Mouse (Mus musculus) intestine, embryonic 14.5 days (tissue): Measurements from ENCODE around the gene Atat1. TPM values are rescaled to one million over a fixed set of nuclear protein-coding genes. Genes with fewer than 3 reads are reported as not detected.

Source experiments
- microRNA counts: library from miRNA; unstranded; fragments of <30 nt; microRNA quantifications from one replicate; lab custom pipeline; 2016
- microRNA-seq: library from miRNA; unstranded; fragments of <30 nt; microRNA quantifications from one replicate; pipeline ENCODE4, GENCODE M21; 2016
- polyA plus RNA-seq: library from polyadenylated mRNA; unstranded; fragments of >200 nt; fragmentation: Nextera tagmentation; extraction: Ambion mirVana; gene quantifications from 2 replicates; pipeline ENCODE4 v1.2.1, GENCODE M21; 2014

The Atat1 gene
- polyA plus RNA-seq, 1 experiment from 2014 or later, result 68.5 TPM

MicroRNAs encoded within 50 kb of the gene (microRNA counts, 519-probe panel; counts per million panel counts)
- not detected for microRNA mmu-miR-1894-3p (lab: Ali Mortazavi, UCI)
- not detected for microRNA mmu-miR-1894-5p (lab: Ali Mortazavi, UCI)

Small RNAs within 50 kb of the gene (microRNA-seq; reads per million reads assigned to microRNA genes)
- gene Gm28033 (0.59 reads per million), gene Mir1894 (not detected)

Other genes with a start within 250 kb of the Atat1 start
- gene Vars2, start 242.5 kb downstream of the Atat1 start, polyA plus RNA-seq, result 16.0 and 18.1 TPM in 2 replicates
- 47.2 and 49.9 TPM in 2 replicates for gene Gtf2h4, start 236.3 kb downstream of the Atat1 start, polyA plus RNA-seq
- gene Ddr1, start 205.5 kb downstream of the Atat1 start, polyA plus RNA-seq, result 44.6 and 45.1 TPM in 2 replicates
- 4.4 and 5.1 TPM in 2 replicates for gene Ier3, start 88.4 kb downstream of the Atat1 start, polyA plus RNA-seq
- gene Flot1, start 86.8 kb downstream of the Atat1 start, polyA plus RNA-seq, result 42.5 and 48.5 TPM in 2 replicates
- gene Tubb5, start 71.8 kb downstream of the Atat1 start, polyA plus RNA-seq, result 923 and 1,006 TPM in 2 replicates
- gene Mdc1, start 68.6 kb downstream of the Atat1 start, polyA plus RNA-seq, result 16.6 and 17.8 TPM in 2 replicates
- 62.6 and 69.3 TPM in 2 replicates for gene Nrm, start 48.8 kb downstream of the Atat1 start, polyA plus RNA-seq
- 21.2 and 23.2 TPM in 2 replicates for gene Ppp1r18, start 44.5 kb downstream of the Atat1 start, polyA plus RNA-seq
- gene Dhx16, start 30.3 kb downstream of the Atat1 start, polyA plus RNA-seq, result 37.2 and 46.1 TPM in 2 replicates
- 26.7 and 30.6 TPM in 2 replicates for gene 2310061I04Rik, start 12.6 kb downstream of the Atat1 start, polyA plus RNA-seq
- gene Mrps18b, start 6.3 kb upstream of the Atat1 start, polyA plus RNA-seq, result 119 and 128 TPM in 2 replicates
- 33.8 and 34.0 TPM in 2 replicates for gene Ppp1r10, start 6.4 kb upstream of the Atat1 start, polyA plus RNA-seq
- gene Abcf1, start 59.7 kb upstream of the Atat1 start, polyA plus RNA-seq, result 88.4 and 89.1 TPM in 2 replicates
- gene Gnl1, start 69.8 kb upstream of the Atat1 start, polyA plus RNA-seq, result 37.8 and 38.3 TPM in 2 replicates
- 25.3 and 26.1 TPM in 2 replicates for gene Prr3, start 70.2 kb upstream of the Atat1 start, polyA plus RNA-seq
- gene H2-T24, start 110.5 kb upstream of the Atat1 start, polyA plus RNA-seq, result 2.0 and 3.4 TPM in 2 replicates
- gene H2-T23, start 122.8 kb upstream of the Atat1 start, polyA plus RNA-seq, result 4.9 and 5.7 TPM in 2 replicates
- 15.0 and 17.8 TPM in 2 replicates for gene H2-T22, start 132.7 kb upstream of the Atat1 start, polyA plus RNA-seq
- gene Gm6034, start 132.9 kb upstream of the Atat1 start, polyA plus RNA-seq, result not detected in 2 replicates
- not detected in 2 replicates for gene Gm11127, start 148.3 kb upstream of the Atat1 start, polyA plus RNA-seq
- gene Gm19684, start 211.6 kb upstream of the Atat1 start, polyA plus RNA-seq, result not detected in 2 replicates
- gene Gm7030, start 219.3 kb upstream of the Atat1 start, polyA plus RNA-seq, result not detected in 2 replicates